Mouse (Mus musculus) ES-Bruce4 (cell line): ENCODE results near the gene C2cd4a.

Source experiments
- CTCF ChIP-seq: IDR thresholded peaks from one replicate; pipeline ENCODE4 v1.8.1; 2011; ENCODE audit warnings: low read depth, low read length
- EP300 ChIP-seq: IDR thresholded peaks from 2 replicates; pipeline ENCODE4 v1.6.1; 2011; ENCODE audit warnings: low read depth, low read length; ENCODE audit not compliant: insufficient read depth
- POLR2A ChIP-seq: IDR thresholded peaks from one replicate; pipeline ENCODE4 v1.8.1; 2011; ENCODE audit warnings: low read length; ENCODE audit not compliant: insufficient read depth

GRCm38 (mm10) chr9:67799078-67799819 lies 32.9 kb downstream of the C2cd4a start:
- TF ChIP-seq CTCF = no peak
- TF ChIP-seq POLR2A = no peak
- TF ChIP-seq EP300 = no peak
